Mouse (Mus musculus) frontal cortex, adult 2 months (tissue): ENCODE data around the gene Prpf6. TPM values are rescaled to one million over a fixed set of nuclear protein-coding genes. Genes with fewer than 3 reads are reported as not detected.

ENCODE experiments used
- DNase-seq, 2 experiments: peaks; one replicate each; pipeline ENCODE4 v3.0.0; 2022; ENCODE audit warnings: low spot score in 1 of 2; ENCODE audit errors: extremely low spot score in 1 of 2
- polyA plus RNA-seq: library from polyadenylated mRNA; depleted of rRNA; stranded (reverse); fragments of >200 nt; gene quantifications from 2 replicates; pipeline ENCODE4 v1.2.3, GENCODE M21; 2012

Prpf6 gene
- polyA plus RNA-seq, 1 experiment, result 38.0 TPM

DNA sequence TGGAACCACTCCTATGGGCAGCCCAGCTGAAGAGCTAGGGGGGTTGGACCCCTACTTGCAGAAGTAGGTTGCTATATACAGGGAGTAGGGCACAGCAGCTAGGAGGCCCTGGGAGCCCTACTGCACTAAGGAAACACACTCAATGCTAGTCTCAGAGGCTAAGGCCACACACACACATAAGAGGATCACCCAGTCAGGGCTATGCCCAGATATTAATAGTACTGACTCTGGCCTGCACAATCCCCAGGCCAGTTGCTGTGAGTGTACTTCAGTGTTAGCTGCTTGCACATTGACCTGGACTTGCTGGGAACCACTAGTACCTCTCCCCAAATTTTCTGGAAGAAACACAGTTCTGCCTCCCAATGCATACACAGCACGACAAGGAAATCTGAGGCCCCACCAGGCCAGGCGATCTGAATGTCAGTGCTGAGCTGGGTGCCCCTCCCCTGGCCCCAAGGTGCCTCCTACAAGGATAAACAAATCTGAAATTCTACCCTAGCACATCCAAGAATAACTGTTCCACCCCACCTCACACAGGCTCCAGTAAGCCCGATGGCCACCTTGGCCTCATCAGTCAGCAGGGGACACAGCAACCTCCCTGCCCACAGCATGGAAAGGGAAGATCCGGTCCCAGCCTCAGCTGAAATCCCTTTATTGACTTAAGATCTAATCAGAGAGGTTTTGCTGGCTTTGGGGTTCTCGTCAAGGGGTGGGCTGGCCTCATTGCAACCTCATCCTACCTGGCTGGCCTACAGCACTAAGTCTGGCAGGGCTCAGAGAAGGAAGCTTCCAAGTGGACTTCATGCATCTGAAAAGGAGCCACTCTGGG is 12.7 kb upstream of the Prpf6 start:
- no peak for DNase-seq

DNA sequence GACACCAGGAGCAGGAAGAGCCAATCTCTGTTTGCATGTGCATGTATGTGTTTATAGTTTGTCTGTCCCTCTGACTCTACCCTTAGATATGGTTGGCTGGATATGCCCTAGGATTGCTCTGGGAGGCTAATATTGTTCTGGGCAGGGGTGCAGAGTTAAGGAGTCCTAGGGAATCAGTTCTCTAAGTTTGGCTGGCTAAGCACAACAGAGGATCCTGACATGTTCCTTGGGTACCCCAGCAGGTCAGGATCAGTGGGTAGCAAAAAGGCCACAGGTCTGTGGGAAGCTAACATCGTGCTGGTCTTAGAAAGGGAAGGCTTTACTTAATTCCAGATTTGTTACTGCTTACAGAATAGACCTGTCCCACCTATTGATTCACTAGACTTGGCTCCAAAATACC is 12.0 kb upstream of the Prpf6 start:
- DNase-seq, result no peak

DNA sequence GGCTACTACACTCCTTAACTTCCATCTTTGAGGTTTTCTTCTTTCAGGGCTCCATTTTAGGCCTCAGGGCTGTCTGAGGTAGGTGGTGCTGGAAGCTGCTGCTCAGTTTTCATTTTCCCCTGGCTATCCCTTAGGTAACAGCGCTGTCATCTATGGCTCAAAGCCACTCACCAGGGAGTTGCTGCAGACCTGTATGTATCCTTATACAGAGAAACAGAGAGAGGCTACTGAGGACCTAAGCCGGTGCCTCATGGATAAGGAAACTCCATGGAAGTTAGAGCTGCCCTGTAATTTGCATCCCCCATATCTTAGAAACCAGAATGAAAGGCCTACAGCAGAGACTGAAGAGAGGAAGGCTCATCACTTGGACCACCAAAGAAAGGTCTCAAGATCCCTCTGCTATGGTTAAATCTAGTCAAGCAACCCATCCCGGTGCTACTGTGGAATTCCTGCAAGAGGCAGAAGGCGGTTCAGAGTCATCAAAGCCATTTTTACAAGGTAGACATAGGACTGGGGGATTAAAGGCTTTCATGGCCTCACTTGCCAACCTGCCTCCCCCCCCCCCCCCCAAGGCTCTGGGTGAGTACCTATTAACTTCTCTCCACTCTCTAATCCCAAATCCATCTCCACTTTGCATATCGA is 11.4 kb upstream of the Prpf6 start:
- DNase-seq, result no peak

DNA sequence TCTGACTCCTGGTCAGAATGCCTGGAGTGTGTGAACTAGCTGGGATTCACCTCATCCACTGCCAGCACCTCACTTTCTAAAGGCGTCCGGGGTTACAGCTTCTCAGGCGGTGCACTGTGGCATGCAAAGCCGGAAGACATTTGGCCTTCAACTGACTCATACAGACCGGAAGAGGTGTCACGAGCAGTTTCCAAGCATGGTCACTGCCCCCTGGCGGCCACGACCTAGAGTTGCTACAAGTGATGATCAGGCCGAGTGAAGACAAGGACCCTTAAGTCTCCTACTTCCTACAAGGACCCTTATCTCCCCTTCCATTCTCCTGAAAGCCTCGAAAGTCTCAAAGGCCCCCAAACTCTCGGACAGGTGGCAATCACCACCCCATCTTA is 10.7 kb upstream of the Prpf6 start:
- peak; percentile 74 to 84 for DNase-seq

DNA sequence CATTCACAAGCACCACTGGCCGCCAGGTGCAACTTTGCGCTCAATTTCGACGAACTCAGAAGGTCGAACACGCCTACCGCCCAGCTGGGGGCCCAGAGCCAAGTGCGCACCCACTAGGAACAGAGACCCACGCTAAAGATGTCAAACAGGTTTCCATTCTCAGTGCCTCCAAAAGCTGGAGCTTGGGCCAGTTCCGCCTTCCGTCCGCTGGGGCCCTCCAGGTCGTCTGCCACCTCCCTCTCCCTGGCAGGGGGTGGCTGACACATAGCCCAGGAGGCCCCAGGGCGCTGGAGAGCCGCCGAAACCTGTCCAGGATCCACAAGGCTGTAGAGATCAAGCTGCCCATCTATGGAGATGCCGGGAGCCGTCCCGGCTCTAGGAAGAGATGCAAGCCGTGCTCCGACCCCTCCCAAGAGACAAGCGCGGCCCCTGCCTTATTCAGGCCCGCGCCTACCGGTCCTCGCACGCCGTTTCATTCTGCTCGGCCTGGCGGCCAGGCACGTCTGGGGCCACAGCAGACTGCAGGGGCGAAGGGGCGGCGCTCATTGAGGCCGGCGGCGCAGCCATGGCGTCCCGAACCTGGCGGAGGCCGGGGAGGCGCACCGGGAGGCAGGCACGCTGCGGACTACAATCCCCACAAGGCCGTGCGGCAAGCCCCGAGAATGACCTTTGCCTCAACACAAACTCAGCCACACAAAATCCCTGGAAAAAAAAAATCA is 10.1 kb upstream of the Prpf6 start:
- DNase-seq, result peak in 1 of 2 experiments; percentile 89

DNA sequence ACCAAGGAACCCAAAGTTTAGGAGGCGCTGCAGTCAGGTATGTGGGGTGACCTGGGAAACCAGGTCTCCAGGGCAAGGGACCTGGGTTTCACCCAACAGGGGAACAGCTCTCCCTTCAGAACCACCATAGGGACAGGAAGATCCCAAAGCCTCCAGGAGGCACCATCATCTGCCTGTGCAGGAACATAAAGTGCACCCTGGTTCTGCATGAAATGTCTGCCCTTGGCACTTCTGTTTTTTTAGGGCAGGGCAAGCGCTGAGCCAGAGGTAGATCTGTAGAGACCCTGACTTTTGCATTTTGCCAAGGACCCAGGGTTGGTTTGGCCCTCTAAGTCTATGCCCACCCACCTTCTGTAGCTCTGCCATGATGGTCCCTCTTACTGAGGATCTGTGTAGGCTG is 9.3 kb upstream of the Prpf6 start:
- no peak for DNase-seq

DNA sequence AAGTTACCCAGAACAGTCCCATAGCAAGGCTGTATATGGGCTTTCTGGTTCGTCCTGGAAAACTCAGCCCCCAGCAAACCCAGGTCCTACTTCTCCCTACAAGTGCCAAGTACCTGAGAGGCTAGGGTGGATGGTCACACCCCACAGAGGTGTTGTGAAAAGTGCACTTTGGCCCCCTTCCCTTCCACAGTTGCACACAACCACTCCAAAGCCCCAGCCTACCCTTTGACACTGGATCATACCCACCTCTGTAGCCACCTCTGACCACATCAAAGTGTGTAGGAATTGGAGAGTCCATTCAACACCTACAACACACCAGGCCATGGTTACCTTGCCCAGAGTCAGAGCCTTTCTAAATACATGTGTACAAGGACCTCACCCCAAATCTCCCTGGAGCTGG is 8.7 kb upstream of the Prpf6 start:
- DNase-seq, result no peak

DNA sequence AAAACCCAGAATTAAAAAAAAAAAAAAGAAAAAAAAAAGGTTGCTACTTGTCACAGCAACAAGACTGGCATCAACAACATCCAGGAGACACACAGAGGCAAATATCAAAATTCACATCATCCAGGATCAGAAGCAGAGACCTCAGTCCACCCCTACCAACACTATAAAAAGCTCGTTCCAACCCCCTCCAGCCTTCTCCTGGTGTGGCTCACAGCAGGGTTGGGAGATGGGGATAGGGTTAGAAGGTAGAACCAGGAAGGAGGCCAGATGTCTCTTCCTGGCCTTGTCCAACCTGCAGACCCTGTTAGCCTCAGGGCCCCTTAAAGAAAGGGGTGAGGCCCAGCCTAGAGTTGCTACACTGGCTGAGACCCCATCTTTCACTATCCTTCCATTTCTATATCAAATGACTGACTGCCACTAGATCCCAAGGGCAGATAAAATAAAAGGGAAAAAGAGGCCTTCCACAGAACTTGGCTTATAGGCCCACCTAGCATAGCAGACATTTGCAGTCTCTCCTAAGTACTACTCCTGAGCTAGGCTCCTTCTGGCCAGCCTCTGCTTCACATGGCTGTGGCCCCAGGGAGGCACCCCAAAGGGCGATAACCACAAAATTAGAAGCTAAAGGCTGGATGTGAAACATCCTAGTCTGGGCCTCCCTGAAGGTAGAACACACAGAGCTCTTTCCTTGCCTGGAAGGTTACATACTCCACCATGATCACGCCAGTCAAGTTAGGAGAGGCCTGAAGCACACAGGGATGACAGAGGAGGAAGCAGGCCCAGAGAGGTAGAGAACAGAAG is 8.0 kb upstream of the Prpf6 start:
- no peak for DNase-seq

DNA sequence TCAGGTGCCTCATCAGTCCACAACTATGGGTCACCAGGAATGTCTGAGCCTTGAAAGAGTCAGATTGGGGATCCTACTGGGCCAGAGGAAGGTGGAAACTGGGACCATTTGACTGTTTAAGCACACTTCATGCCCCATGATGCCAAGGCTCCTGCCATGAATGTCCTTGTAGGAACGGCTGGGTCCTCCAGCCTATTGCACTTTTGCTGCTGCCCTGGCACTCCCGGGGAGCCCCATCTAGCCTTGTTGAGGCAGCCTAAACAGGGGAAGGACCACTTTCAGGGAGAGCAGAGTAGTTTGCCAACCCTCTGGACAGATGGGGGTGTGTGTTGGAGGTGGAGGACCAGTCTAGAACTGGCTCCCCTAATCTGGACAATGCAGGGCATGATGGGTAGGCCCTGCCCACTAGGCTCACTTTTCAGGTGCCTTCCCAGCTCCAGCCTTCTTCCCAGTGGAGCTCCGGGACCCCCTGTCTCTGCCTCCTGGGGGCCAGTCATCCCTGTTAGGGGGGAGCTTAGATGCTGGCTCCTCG is 7.2 kb upstream of the Prpf6 start, which contains the start of gene Uckl1:
TSS of gene Uckl1 (minus strand) at position 482 of the 532 bp plus-strand sequence.
- no peak for DNase-seq

DNA sequence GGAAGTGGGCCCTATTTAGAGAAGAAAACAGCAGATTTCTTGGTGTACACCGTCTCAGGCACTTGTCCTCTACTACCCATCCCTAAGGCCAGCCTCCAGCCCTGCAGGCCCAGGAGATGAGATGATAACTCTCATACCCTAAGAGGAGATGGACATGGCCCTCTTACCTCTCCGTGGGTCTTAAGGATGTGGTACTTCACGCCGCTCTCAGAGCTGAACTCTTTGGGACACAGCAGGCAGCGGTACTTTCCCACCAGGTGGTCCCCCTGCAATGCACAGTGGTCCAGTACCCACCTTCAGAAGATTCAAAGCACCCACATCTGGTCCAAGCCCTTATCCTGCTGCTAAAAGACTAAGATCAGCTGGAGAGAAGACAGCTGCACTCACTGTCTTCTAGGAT is 6.2 kb upstream of the Prpf6 start:
- no peak for DNase-seq

DNA sequence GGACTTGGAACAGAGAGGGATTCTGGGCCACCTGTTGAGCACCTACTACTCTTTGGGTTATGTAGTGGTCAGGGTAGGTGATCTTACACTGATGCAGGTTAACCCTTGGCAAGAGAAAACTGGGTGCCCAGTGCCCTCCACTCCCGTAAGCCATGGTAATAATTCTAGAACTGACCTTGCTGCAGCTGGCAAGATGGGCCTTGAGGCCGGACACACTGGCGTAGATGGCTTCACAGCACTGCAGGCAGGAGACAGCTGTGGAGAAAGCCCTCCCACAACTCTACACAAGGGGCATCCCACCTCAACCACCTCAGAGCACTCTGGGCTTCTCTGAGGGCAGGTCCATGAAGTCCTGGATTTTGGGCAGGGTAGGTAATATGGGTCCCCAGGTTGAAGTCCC is 5.5 kb upstream of the Prpf6 start:
- no peak for DNase-seq

DNA sequence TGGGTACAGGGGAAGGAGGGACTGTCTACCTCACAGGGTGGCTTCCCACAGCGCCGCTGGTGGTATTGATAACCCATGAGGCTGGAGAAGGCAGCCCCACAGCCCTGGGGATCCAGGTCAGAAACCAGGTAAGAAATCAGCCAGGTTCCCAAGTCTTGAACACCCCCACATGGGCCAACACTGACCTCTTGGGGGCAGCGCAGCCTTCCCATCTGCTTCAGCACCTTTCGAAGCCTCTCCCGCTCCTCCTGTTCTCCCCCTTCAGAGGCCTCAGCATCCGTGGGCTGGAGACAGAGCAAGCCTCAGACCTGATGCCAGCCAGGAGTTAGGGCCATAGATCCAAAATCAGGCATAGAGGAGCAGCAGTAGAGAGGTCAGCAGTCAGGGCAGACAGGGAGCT is 3.9 kb upstream of the Prpf6 start:
- no peak for DNase-seq

DNA sequence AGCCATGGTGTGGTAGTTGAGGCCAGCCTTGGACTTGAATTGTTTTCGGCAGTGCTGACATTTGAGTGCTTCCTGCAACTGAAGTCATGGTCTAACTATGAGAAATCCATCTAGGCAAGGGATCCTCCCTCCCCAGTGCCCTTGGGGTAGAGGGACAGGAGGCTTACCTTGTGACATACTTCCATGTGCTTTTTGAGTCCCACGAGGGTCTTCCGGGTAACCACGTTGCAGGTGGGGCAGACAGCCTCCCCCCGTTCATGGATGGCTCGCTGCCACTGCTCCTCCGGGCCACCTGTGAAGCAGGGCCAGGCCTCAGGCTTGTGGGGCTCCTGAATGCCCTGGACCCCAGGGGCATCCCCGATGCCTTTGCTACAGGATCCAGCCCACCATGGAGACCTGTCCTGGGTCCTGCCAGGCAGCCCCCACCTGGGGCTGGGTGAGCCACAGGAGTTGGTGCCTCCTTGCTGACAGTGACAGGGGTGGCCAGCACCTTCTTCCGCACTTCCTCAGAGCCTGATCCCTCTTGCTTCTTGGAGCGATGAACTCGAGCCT is 3.4 kb upstream of the Prpf6 start:
- no peak for DNase-seq

DNA sequence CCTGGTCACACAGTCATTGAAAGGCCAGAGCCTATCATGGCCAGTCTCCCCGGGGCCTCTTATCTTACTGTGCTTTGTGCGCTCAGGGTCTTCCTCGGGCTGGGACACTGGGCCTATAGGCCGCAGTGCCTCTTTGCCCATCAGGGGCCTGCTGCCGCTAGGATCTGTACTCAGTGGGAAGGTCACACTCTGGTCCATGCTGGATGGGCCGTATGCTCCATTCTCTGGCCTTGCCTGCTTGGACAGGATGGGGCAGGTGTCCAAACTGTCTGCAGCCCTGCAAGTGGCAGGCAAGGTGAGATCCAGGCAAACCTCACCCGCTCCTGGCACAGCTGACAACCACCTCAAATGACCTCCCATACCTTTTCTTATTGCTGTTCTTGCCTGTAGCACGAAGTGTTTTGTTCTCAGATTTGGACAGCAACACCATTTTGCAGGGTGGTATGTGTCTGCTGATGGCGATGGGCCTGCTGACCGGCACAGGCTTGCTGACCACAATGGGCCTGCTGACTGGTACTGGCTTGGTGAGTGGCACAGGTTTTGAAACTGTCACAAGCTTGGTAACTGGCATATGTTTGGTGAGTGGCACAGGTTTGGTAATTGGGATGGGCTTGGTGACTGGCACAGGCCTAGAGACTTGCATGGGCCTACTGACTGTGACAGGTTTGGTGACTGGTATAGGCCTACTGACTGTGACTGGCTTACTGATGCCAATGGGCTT is 2.5 kb upstream of the Prpf6 start:
- DNase-seq, result no peak

DNA sequence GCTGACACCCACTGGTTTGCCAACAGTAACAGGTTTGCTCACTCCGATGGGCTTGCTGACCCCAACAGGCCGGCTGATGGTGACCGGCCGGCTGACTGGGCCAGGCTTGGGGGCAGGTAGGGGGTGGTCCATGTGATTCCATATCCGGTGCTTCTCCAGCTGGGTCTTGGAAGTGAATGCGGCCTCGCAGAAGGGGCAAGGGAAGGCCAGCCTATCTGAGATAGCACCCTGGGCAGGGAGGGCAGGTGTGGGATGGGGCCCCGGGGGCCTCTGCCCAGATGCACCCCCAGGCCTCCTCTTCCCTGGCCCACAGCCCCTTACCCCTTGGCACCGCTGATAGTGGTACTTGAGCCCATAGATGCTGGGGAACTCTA is 1.9 kb upstream of the Prpf6 start:
- DNase-seq, result no peak

DNA sequence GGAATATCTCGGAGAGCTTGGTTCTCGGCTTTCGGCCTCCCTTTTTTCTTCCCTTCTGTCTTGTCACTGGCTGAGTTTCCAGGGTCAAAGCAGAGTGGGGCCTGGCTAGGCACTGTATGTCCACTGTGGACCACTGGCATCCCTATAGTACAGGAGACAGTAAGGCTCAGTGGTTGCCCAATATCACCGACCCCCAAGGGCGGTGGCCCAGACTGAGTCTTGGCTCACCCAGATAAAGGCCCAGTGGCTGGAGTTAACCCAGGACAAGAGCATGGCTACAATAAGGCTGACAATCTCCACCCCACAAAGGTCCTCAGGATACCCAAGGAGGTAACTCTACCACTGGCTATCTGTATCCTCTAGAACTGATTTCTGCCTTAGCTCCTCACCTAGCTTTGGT is 1.2 kb upstream of the Prpf6 start:
- DNase-seq, result no peak

DNA sequence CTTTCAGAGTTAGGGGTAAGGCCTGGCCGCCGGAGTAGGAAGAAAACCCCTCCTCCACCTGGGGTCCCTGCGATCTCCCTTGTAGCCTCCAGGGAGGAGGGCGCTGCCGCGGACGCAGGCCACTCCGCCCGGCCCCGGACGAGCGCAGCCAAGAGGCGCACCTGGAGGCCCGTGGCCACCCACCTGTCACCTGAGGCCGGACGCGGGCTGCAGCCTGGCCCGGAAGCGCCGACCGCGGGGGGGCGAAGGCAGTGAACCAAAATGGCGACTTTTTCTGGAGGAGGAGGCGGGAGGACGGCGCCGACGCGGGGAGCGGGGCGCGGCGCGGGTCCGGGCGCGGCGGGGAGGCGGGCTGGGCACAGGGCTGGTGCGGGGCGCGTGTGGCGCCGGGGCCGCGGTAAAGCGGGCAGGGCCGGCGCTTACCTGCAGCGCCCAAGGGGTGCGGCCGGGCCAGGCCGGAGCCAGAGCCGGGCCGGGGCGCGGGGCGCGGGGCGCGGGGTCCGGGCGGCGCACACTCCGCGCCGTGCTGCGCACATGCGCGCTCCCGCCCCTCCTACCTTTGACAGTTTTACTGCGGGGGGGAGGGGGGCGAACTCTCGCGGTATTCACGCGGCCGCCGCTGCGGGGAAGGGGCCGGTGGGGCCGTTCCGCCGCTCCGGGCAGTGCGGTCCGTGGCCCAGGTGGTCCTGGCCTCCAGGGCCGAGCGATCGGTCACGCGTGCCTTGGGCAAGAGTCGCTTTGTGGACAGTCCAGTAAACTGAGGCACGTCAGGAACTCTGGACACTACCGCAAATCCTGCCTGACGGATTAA is 768 bp downstream of the Prpf6 start, which contains the start of gene Zfp512b:
TSS of gene Zfp512b (minus strand) at position 573 of the 811 bp plus-strand sequence.
- DNase-seq, result peak in 1 of 2 experiments; percentile 59

DNA sequence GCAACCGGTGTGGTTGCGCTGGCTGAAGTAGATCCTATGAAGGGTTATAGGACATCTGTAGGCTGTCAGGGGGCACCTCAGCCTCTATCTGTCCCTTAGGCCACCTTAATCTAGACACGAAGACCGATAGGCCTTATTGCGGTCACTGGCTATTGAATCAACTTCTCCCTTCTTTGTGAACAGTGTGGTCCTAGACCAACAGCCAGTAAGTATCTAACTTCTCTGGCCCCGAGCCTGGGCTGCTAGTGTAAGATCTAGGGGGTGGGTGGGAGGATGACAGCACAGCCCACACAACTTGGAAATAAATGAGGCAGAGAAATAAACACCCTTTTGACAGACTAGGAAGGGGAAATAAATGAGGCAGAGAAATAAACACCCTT is 1.4 kb downstream of the Prpf6 start:
- DNase-seq, result peak in 1 of 2 experiments; percentile 50

DNA sequence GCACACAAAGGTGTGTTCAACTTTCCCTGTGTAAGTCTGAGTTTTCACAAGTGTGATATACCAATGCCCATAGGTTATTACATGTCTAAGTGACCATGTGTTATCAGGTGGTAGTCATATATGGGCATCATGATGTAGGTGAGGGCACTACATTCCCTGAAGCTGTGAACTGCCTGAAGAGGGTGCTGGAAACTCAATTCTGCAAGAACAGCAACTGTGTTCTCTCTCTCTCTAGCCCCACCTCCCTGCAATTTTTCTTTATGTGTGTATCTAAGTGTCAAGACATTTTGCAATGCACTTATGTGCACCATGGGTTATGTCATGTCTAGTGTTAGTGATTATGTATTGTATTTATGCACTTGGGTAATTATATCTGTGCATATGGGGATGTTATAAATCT is 2.3 kb downstream of the Prpf6 start:
- DNase-seq, result no peak
